Mouse (Mus musculus): ENCODE measurements around the gene Slc8a1.

The Slc8a1 gene

GRCm38 (mm10) chr17:81360571-81360970, 377.6 kb downstream of the Slc8a1 start:
- DNase-seq (ENCODE audit: low spot score) = no peak

- DNase-seq (ENCODE audit: low spot score) = no peak
These were observed 378.1 kb downstream of the Slc8a1 start for GRCm38 (mm10) chr17:81360032-81360431.

GRCm38 (mm10) chr17:81336024-81336754, 402.0 kb downstream of the Slc8a1 start:
- DNase-seq (ENCODE audit: low spot score) = no peak

GRCm38 (mm10) chr17:81335526-81335925, 402.7 kb downstream of the Slc8a1 start:
- no peak for DNase-seq (ENCODE audit: low spot score)
